Mouse (Mus musculus): ENCODE data around the gene Camkk1. TPM values are rescaled to one million over a fixed set of nuclear protein-coding genes. Genes with fewer than 3 reads are reported as not detected.

Gene Camkk1
- total RNA-seq (2021): 2.6 and 3.1 TPM in 2 replicates
- long read RNA-seq, partial matches to known transcripts: 2 of 8 reads
- long read RNA-seq, other reads (novel, unspliced or antisense): 2 of 8 reads

- peak; percentile 96 for DNase-seq
Measured at GRCm38 (mm10) chr11:73018471-73019146, at the start of gene Camkk1. Gene Camkk1 (plus strand): TSS chr11:73019008.

- DNase-seq: peak; percentile 24
Measured at GRCm38 (mm10) chr11:72974995-72975503, 43.8 kb upstream of the Camkk1 start.

GRCm38 (mm10) chr11:72982516-72982915 lies 36.3 kb upstream of the Camkk1 start:
- no peak for DNase-seq

GRCm38 (mm10) chr11:72983283-72983682 lies 35.5 kb upstream of the Camkk1 start:
- DNase-seq: no peak

- DNase-seq: no peak
Measured at GRCm38 (mm10) chr11:72986745-72987144, 32.1 kb upstream of the Camkk1 start.

- no peak for DNase-seq
Measured at GRCm38 (mm10) chr11:72987234-72987633, 31.6 kb upstream of the Camkk1 start.

GRCm38 (mm10) chr11:72987807-72988206 lies 31.0 kb upstream of the Camkk1 start:
- DNase-seq: no peak

- no peak for DNase-seq
Measured at GRCm38 (mm10) chr11:72989044-72989443, 29.8 kb upstream of the Camkk1 start.

GRCm38 (mm10) chr11:72990688-72991087 lies 28.1 kb upstream of the Camkk1 start:
- no peak for DNase-seq

GRCm38 (mm10) chr11:72991961-72992360 lies 26.8 kb upstream of the Camkk1 start:
- DNase-seq: no peak

- no peak for DNase-seq
Measured at GRCm38 (mm10) chr11:72996346-72996745, 22.5 kb upstream of the Camkk1 start.

- DNase-seq: no peak
Measured at GRCm38 (mm10) chr11:72996781-72997180, 22.0 kb upstream of the Camkk1 start.

GRCm38 (mm10) chr11:72997529-72998326 lies 21.1 kb upstream of the Camkk1 start:
- no peak for DNase-seq

- no peak for DNase-seq
Measured at GRCm38 (mm10) chr11:72998771-72999170, 20.0 kb upstream of the Camkk1 start, which contains the start of gene P2rx1. Gene P2rx1 (plus strand): TSS chr11:72999103.

- DNase-seq: peak; percentile 69
Measured at GRCm38 (mm10) chr11:73001029-73001428, 17.8 kb upstream of the Camkk1 start.

GRCm38 (mm10) chr11:73006377-73006776 lies 12.4 kb upstream of the Camkk1 start:
- peak; percentile 53 for DNase-seq

GRCm38 (mm10) chr11:73007113-73007512 lies 11.7 kb upstream of the Camkk1 start:
- no peak for DNase-seq

GRCm38 (mm10) chr11:73007698-73008481 lies 10.9 kb upstream of the Camkk1 start:
- peak; percentile 67 for DNase-seq

GRCm38 (mm10) chr11:73008826-73009225 lies 10.0 kb upstream of the Camkk1 start:
- no peak for DNase-seq

GRCm38 (mm10) chr11:73009531-73010274 lies 9.1 kb upstream of the Camkk1 start:
- DNase-seq: no peak

GRCm38 (mm10) chr11:73013981-73014380 lies 4.8 kb upstream of the Camkk1 start:
- peak; percentile 53 for DNase-seq
